Mouse (Mus musculus) olfactory bulb, adult 2 months (tissue): ENCODE results near the gene Rora. TPM values are rescaled to one million over a fixed set of nuclear protein-coding genes. Genes with fewer than 3 reads are reported as not detected.

Experiments used
- H3K27ac ChIP-seq: fragments of 200-500 bp; 2 replicates; pipeline ENCODE4 v1.5.1; 2012; ENCODE audit warnings: low read depth, low read length; ENCODE audit not compliant: insufficient read depth
- H3K4me1 ChIP-seq: fragments of 200-500 bp; 2 replicates; pipeline ENCODE4 v1.6.1; 2012; ENCODE audit warnings: low read length; ENCODE audit not compliant: control insufficient read depth, insufficient read depth
- H3K4me3 ChIP-seq: fragments of 200-500 bp; 2 replicates; pipeline ENCODE4 v1.5.1; 2012; ENCODE audit warnings: mild to moderate bottlenecking, low read depth, low read length, moderate library complexity; ENCODE audit not compliant: insufficient read depth
- CTCF ChIP-seq: fragments of 200-500 bp; IDR thresholded peaks from 2 replicates; pipeline ENCODE4 v1.5.1; 2012; ENCODE audit warnings: low read depth, mild to moderate bottlenecking, low read length, moderate library complexity; ENCODE audit not compliant: insufficient read depth
- POLR2A ChIP-seq: fragments of 200-500 bp; IDR thresholded peaks from 2 replicates; pipeline ENCODE4 v1.6.1; 2012; ENCODE audit warnings: mild to moderate bottlenecking, low read depth, low read length, moderate library complexity; ENCODE audit not compliant: insufficient read depth
- WGBS: fragments of 180-500 bp; shearing (Covaris S2); methylation state at CpG from one replicate; pipeline ENCODE4 v1.1.7; 2018; 5-methylcytosine and 5-hydroxymethylcytosine counted together
- polyA plus RNA-seq: library from polyadenylated mRNA; stranded (reverse); fragments of >200 nt; gene quantifications from 2 replicates; pipeline ENCODE4 v1.2.4, GENCODE M21; 2012; ENCODE audit warnings: low replicate concordance; ENCODE audit not compliant: missing spikeins, insufficient read depth, insufficient read length

Rora gene
- polyA plus RNA-seq, 1 experiment, result not detected

DNA sequence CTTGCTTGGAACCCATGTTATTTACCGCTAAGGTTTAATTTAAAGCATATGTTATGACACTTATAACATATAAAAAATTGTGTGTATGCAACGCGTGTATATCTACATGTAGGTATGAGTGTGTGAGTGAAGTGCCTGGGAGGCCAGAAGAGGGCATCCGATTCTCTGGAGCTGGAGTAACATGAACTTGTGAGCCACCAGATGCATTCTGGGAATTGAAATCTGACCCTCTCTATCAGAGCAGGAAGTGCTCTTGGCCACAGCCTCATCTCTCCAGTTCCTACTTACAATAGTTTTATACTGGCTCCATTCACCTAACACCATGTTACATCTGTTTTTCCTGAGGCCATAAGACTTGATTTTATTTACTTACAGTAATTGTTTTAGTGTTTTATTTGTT, 238.8 kb downstream of the Rora start:
- Histone ChIP-seq H3K4me3 (no peak overlapping the region), H3K27ac (no peak overlapping the region), H3K4me1 (peaks cover 9% of the 10 kb centered on the region)
- no peak for TF ChIP-seq CTCF
- TF ChIP-seq POLR2A, result no peak
- WGBS, result 96% methylated on average over 4 of the region's 4 CpGs

DNA sequence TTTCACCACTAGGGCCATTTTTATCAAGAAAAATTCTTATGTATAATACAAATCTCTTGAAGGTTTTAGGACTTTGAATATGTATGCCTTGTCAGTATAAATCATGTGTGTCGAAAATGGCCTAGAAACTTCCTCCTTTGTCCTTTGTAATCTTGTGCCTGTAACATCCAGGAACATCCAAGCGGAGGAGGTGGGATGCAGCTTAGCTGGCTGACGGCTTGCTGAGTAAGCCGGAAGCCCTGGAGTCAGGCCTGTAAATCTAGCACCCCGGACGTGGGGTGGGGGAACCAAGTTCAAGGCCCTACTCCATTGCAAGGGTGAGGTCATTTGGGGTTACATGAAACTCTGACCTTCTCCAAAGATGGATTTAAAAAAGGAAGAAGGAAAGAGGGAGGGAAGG, 239.3 kb downstream of the Rora start:
- Histone ChIP-seq H3K27ac (no peak overlapping the region), H3K4me3 (no peak overlapping the region), H3K4me1 (peaks cover 9% of the 10 kb centered on the region)
- WGBS, result 97% methylated on average over 6 of the region's 6 CpGs
- no peak for TF ChIP-seq CTCF
- no peak for TF ChIP-seq POLR2A

DNA sequence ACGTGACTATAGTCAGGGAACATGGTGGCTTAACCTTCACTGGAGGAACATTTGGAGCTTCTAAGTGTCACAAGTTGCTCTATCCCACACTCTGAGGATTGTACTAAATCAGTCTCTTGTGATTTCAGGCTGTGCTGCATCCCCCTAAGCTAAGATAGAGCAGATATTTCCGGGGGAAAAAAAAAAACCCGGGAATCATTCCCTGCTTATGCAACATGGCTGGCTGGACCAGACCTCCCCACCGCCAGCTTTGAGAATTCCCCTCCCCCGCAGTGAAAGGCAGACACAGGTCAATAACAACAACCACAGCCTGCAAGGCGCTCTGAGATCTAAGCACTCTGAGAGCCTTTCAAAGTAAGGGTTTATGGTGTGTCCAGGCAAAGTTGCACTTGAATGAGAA, 244.7 kb downstream of the Rora start:
- peaks cover 2% of the 10 kb centered on the region for H3K4me1 ChIP-seq
- WGBS, result 82% methylated on average over 6 of the region's 6 CpGs
- no peak overlapping the region for H3K27ac ChIP-seq
- TF ChIP-seq CTCF (no peak), POLR2A (no peak)
- H3K4me3 ChIP-seq, result no peak overlapping the region

DNA sequence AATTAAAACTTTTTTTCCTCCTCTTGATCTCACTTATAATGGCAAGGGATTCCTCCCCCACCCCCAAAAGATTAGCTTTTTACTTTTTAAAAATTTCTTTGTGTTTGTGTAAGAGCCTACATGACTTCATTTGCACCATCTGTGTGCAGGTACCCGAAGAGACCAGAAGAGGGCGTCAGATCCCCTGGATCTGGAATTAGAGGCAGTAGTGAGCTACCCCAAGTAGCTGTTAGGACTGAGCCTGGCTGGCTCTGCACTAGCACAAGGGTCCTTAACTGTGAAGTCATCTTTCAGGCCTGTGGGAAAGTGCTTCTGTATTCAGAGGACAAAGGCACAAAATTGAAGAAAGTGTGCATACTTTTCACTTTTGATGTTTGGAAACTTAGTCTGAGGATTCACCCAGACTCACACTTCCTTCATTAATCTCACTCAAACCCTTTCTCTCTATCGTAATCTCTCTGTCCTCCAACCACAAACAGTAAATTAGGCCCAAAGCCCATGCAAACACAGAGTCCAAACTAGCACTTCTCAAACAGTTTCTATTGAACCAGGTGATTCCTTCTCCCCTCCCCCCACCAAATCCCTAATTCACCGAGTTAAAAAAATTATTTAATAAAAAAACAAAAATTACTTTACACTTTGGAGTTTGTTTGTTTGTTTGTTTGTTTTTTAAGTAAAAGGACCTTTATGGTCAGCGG, 246.1 kb downstream of the Rora start:
- 87% methylated on average over 5 of the region's 5 CpGs for WGBS
- Histone ChIP-seq H3K4me1 (peaks cover 6% of the 10 kb centered on the region), H3K27ac (no peak overlapping the region), H3K4me3 (no peak overlapping the region)
- no peak for TF ChIP-seq POLR2A
- no peak for TF ChIP-seq CTCF

DNA sequence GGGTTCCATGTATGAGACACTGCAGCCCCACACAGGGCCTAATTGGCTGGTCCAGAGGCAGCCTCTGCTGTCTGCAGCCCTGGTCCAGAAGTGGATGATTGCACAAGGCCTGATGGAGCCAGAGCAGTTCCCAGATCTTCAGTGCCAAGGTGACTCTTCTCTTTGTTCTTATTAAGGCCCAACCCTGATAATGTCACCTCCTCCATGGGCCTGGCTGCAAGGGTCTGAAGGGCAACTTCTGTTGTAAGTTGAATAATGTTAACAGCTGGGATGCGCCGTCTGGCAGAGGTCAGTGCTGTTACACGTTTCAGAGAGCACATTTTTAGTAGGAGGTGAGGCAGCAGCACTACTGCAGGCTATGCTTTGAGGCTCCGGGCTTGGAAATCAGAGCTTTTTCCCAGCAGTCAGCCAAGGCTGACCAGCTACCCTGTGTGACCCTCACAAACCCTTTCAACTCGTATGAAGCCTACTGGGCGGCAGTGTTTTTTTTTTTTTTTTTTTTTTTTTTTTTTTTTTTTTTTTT, 252.8 kb downstream of the Rora start:
- no peak overlapping the region for H3K27ac ChIP-seq
- WGBS, result 75% methylated on average over 6 of the region's 6 CpGs

DNA sequence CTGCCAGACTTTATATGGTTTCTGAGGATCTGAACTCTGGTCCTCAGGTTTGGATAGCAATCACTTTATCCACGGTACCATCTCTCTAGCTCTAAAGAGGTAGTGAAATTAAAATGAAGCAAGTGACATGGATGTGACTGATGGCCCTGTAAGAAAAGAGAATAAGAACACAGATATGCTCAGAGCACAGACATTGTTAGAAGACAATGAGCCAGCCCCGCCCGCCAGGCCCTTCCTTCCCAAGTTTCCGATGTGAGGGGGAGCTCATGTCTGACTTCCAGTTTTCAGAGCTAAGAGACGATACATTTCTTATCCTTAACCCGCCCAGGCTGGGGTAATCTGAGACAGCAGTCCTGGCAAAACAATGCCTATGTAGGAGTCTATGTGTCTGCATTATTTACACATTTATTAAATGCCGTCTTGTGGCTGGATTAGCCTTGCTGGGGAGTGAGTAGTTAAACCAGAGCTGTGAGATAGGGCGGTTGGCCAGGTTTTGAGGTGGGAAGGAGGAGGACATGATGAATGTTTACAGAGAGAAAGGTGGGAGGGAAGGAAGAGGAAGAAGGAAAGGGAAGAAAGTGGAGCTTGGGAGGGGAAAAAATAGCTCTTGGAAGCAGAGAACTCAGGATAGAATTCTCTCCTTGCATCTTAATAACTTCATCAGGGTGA, 259.0 kb downstream of the Rora start:
- WGBS, result 61% methylated on average over 8 of the region's 8 CpGs
- TF ChIP-seq POLR2A (no peak), CTCF (no peak)
- Histone ChIP-seq H3K27ac (no peak overlapping the region), H3K4me3 (no peak overlapping the region), H3K4me1 (no peaks in the 10 kb centered on the region; the same call in 1 of the 2 replicates)

More for the DNA sequence above, 252.8 kb downstream of the Rora start:
- Histone ChIP-seq H3K4me1 (peaks cover 10% of the 10 kb centered on the region), H3K4me3 (no peak overlapping the region)
- no peak for TF ChIP-seq POLR2A
- no peak for TF ChIP-seq CTCF

DNA sequence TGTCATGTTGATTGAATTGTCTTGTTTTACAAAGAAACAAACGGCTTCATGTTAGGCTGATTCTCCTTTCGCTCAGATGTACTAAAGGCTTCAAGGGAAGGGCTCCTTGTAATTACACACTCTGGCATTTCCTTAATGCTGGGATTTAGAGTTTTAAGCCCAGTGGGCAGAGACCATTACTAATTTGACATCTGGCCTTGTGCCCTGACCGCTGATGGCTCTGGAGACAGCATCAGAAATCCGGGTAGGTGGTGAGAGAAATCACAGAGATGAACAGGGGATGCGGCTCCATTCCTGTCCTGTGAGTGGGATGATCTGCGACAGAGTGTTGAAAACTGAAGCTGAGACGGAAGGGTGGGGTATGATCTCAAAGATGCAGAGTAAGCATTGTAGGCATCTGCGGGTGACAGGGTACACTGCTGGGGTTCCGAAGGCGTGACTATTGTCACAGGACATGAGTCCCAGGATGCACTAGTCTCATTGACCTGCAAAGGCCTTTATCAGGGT, 259.7 kb downstream of the Rora start:
- WGBS, result 75% methylated on average over 10 of the region's 10 CpGs
- no peak overlapping the region for H3K4me3 ChIP-seq

DNA sequence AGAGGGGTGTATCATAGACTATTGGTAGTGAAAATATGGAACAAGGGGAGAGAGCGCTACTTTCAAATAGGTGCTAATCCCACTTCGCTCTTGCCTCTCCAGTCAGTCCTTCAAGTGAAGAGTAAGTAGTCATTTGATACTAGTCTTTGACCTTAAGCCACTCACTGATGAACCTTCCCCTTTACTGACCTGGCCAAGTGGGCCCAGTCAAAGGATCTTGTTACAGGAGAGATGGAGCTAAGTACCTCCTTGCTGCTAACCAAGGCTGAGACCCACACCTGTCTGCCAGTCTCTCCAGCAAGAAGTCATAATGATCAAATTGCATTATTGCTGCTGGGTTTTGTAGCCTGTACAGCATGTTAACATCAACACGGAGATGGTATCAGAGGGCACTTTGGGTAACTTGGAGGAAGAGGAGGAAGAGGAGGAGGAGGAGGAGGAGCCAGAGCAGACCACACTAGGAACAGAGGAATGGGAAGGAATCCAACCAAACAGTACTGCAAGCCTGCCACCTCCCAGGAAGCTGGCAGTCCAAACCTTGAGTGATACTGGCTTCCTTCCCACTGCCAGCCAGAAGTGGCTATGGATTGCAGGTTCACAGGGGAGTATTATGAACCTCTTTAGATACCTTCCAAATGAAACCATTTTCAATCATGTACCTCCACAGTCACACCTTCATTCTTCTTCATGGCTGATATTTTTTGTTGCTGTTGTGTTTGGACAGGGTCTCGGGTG, 261.1 kb downstream of the Rora start:
- Histone ChIP-seq H3K4me1 (no peaks in the 10 kb centered on the region; the same call in 1 of the 2 replicates), H3K4me3 (no peak overlapping the region), H3K27ac (no peak overlapping the region)
- 95% methylated on average over 4 of the region's 4 CpGs for WGBS
- TF ChIP-seq POLR2A (no peak), CTCF (no peak)

More for the DNA sequence above, 259.7 kb downstream of the Rora start:
- Histone ChIP-seq H3K27ac (no peak overlapping the region), H3K4me1 (no peaks in the 10 kb centered on the region; the same call in 1 of the 2 replicates)
- TF ChIP-seq CTCF, result no peak
- TF ChIP-seq POLR2A, result no peak
